Mouse (Mus musculus) kidney, postnatal 0 days (tissue): ENCODE measurements around the gene Fam83g. TPM values are rescaled to one million over a fixed set of nuclear protein-coding genes. Genes with fewer than 3 reads are reported as not detected.

Experiments used
- ATAC-seq: fragments of 200-750 bp; cut with Nextera tagmentation; replicated peaks from 2 replicates; pipeline ENCODE4 v1.8.0; 2017; ENCODE audit warnings: low read depth, moderate number of reproducible peaks, moderate TSS enrichment, moderate library complexity; ENCODE audit not compliant: low FRiP score
- DNase-seq: peaks from one replicate; pipeline ENCODE4 v3.0.0-alpha.2; 2016; ENCODE audit warnings: low spot score
- H3K27ac ChIP-seq: fragments of 300-500 bp; sonication (generic); 2 replicates; pipeline ENCODE4 v1.5.1; 2014; ENCODE audit warnings: mild to moderate bottlenecking
- H3K27me3 ChIP-seq: fragments of 300-500 bp; sonication (generic); 2 replicates; pipeline ENCODE4 v1.6.1; 2014; ENCODE audit warnings: low read length, mixed read lengths; ENCODE audit not compliant: insufficient read depth
- H3K36me3 ChIP-seq: fragments of 300-500 bp; sonication (generic); 2 replicates; pipeline ENCODE4 v1.6.1; 2014; ENCODE audit warnings: low read length, mixed read lengths; ENCODE audit not compliant: insufficient read depth
- H3K4me1 ChIP-seq: fragments of 300-500 bp; sonication (generic); replicated peaks from 2 replicates; pipeline ENCODE4 v1.6.1; 2014; ENCODE audit warnings: antibody characterized with exemption, low read length, mixed read lengths; ENCODE audit not compliant: insufficient read depth
- H3K4me2 ChIP-seq: fragments of 300-500 bp; sonication (generic); 2 replicates; pipeline ENCODE4 v1.6.1; 2014; ENCODE audit warnings: mild to moderate bottlenecking, low read length, moderate library complexity, mixed read lengths
- H3K4me3 ChIP-seq: fragments of 300-500 bp; sonication (generic); replicated peaks from 2 replicates; pipeline ENCODE4 v1.5.1; 2014; ENCODE audit warnings: low read depth, low read length
- H3K9ac ChIP-seq: fragments of 300-500 bp; sonication (generic); 2 replicates; pipeline ENCODE4 v1.6.1; 2014; ENCODE audit warnings: low read depth, low read length
- H3K9me3 ChIP-seq: fragments of 300-500 bp; sonication (generic); replicated peaks from 2 replicates; pipeline ENCODE4 v1.6.1; 2016; ENCODE audit warnings: low read length, inconsistent platforms, mixed read lengths
- CTCF ChIP-seq: IDR thresholded peaks from 2 replicates; pipeline ENCODE4 v1.5.1; 2016; ENCODE audit warnings: antibody characterized with exemption, low read depth, mild to moderate bottlenecking, moderate library complexity
- whole genome bisulfite sequencing: fragments of 180-500 bp; shearing (Covaris S2); extraction: QIAGEN DNeasy Blood & Tissue Kit; methylation state at CpG from one replicate; pipeline ENCODE4 v1.1.7; 2014; 5-methylcytosine and 5-hydroxymethylcytosine counted together
- polyA plus RNA-seq: library from polyadenylated mRNA; unstranded; fragments of >200 nt; fragmentation: Nextera tagmentation; extraction: Ambion mirVana; gene quantifications from 2 replicates; pipeline ENCODE4 v1.2.1, GENCODE M21; 2015

Gene Fam83g
- polyA plus RNA-seq, 1 experiment from 2014 or later: 2.9 TPM

- H3K4me1 ChIP-seq: peaks cover 4% of the 10 kb centered on the region; the same call in 1 of the 2 replicates
- no peaks in the 10 kb centered on the region for H3K36me3 ChIP-seq
- peak overlapping the region; percentile 31 for H3K4me2 ChIP-seq
- DNase-seq: no peak
- no peak for TF ChIP-seq CTCF
- H3K27ac ChIP-seq: no peak overlapping the region
- 0 out of 2 replicates have a peak overlapping the region, but pooled peaks have one; percentile 9 for H3K9ac ChIP-seq
- ATAC-seq: 0 out of 2 replicates have a peak, but pooled peaks have one; percentile 29
- no peaks in the 10 kb centered on the region for H3K9me3 ChIP-seq
- no peak overlapping the region for H3K4me3 ChIP-seq
- WGBS: 22% methylated on average over 19 of the region's 19 CpGs
- no peaks in the 10 kb centered on the region; the same call in 1 of the 2 replicates for H3K27me3 ChIP-seq
Measured at GRCm38 (mm10) chr11:61674151-61674838, 9.6 kb upstream of the Fam83g start.

- Histone ChIP-seq H3K4me3 (no peak overlapping the region), H3K9ac (0 out of 2 replicates have a peak overlapping the region, but pooled peaks have one; percentile 9), H3K27ac (no peak overlapping the region), H3K4me1 (peaks cover 4% of the 10 kb centered on the region; the same call in 1 of the 2 replicates), H3K36me3 (no peaks in the 10 kb centered on the region), H3K4me2 (peak overlapping the region; percentile 31), H3K9me3 (no peaks in the 10 kb centered on the region), H3K27me3 (no peaks in the 10 kb centered on the region; the same call in 1 of the 2 replicates)
- DNase-seq (peak; percentile 80), ATAC-seq (peak; percentile 70)
- TF ChIP-seq CTCF: peak; percentile 71
- 4% methylated on average over 8 of the region's 8 CpGs for WGBS
Measured at GRCm38 (mm10) chr11:61674839-61675159, 9.1 kb upstream of the Fam83g start.

GRCm38 (mm10) chr11:61675332-61675731 is 8.6 kb upstream of the Fam83g start:
- ATAC-seq (no peak), DNase-seq (no peak)
- H3K4me3 ChIP-seq: no peak overlapping the region
- no peaks in the 10 kb centered on the region for H3K36me3 ChIP-seq
- no peak for TF ChIP-seq CTCF
- H3K4me2 ChIP-seq: no peak overlapping the region
- H3K4me1 ChIP-seq: peaks cover 4% of the 10 kb centered on the region; the same call in 1 of the 2 replicates
- no peak overlapping the region for H3K9ac ChIP-seq
- no peaks in the 10 kb centered on the region; the same call in 1 of the 2 replicates for H3K27me3 ChIP-seq
- H3K9me3 ChIP-seq: no peaks in the 10 kb centered on the region
- 30% methylated on average over 2 of the region's 2 CpGs for WGBS
- no peak overlapping the region for H3K27ac ChIP-seq

GRCm38 (mm10) chr11:61676216-61676854 is 7.6 kb upstream of the Fam83g start:
- Histone ChIP-seq H3K4me1 (peaks cover 4% of the 10 kb centered on the region; the same call in 1 of the 2 replicates), H3K27ac (no peak overlapping the region), H3K36me3 (no peaks in the 10 kb centered on the region), H3K4me2 (no peak overlapping the region), H3K9ac (no peak overlapping the region), H3K9me3 (no peaks in the 10 kb centered on the region), H3K27me3 (no peaks in the 10 kb centered on the region; the same call in 1 of the 2 replicates), H3K4me3 (no peak overlapping the region)
- DNase-seq: no peak
- WGBS: 61% methylated on average over 7 of the region's 7 CpGs
- TF ChIP-seq CTCF: no peak
- no peak for ATAC-seq

- Histone ChIP-seq H3K36me3 (no peaks in the 10 kb centered on the region), H3K4me3 (no peak overlapping the region), H3K9me3 (no peaks in the 10 kb centered on the region), H3K9ac (no peak overlapping the region), H3K27me3 (no peaks in the 10 kb centered on the region; the same call in 1 of the 2 replicates), H3K4me1 (peaks cover 4% of the 10 kb centered on the region; the same call in 1 of the 2 replicates), H3K27ac (no peak overlapping the region), H3K4me2 (no peak overlapping the region)
- DNase-seq (no peak), ATAC-seq (no peak)
- no peak for TF ChIP-seq CTCF
- WGBS: 89% methylated on average over 4 of the region's 4 CpGs
Measured at GRCm38 (mm10) chr11:61677709-61678108, 6.2 kb upstream of the Fam83g start.

GRCm38 (mm10) chr11:61679091-61679866 is 4.6 kb upstream of the Fam83g start:
- peaks cover 12% of the 10 kb centered on the region for H3K4me1 ChIP-seq
- no peak for TF ChIP-seq CTCF
- DNase-seq (no peak), ATAC-seq (no peak)
- WGBS: 63% methylated on average over 4 of the region's 4 CpGs
- H3K27ac ChIP-seq: no peak overlapping the region
- H3K27me3 ChIP-seq: peaks cover 10% of the 10 kb centered on the region; the same call in 1 of the 2 replicates
- no peak overlapping the region for H3K4me3 ChIP-seq
- no peak overlapping the region for H3K9ac ChIP-seq
- no peak overlapping the region for H3K4me2 ChIP-seq
- H3K36me3 ChIP-seq: no peaks in the 10 kb centered on the region
- no peaks in the 10 kb centered on the region for H3K9me3 ChIP-seq
